Mouse (Mus musculus) layer of hippocampus, adult 8-10 months (tissue): ENCODE data around the gene Gpr45. TPM values are rescaled to one million over a fixed set of nuclear protein-coding genes. Genes with fewer than 3 reads are reported as not detected.
"Not testable (repeated sequence)": the region's sequence is repeated elsewhere in the genome, so short reads cannot be mapped to it uniquely, and the experiment has no call there.

Experiments
- DNase-seq, 2 experiments: peaks; one replicate each; pipeline ENCODE4 v3.0.0; 2022; ENCODE audit warnings: low spot score in 2 of 2
- total RNA-seq, 4 experiments: library from RNA; stranded (reverse); gene quantifications; 2 replicates each; pipeline ENCODE4 v1.2.4; 2022

Gene Gpr45
- 10 to 100 TPM; 19.2 to 30.2 (median 22.7) TPM for total RNA-seq

- DNase-seq: peak; percentile 53 to 66
Observed at GRCm38 (mm10) chr1:42952734-42953481, at the start of gene Gpr45. TSS of gene Gpr45 (plus strand) at chr1:42952872.

GRCm38 (mm10) chr1:42905148-42905547 lies 47.5 kb upstream of the Gpr45 start:
- no peak for DNase-seq

GRCm38 (mm10) chr1:42906696-42907095 lies 46.0 kb upstream of the Gpr45 start:
- peak; percentile 32 to 42 for DNase-seq

- no peak for DNase-seq
Observed at GRCm38 (mm10) chr1:42907153-42907552, 45.5 kb upstream of the Gpr45 start.

- DNase-seq: no peak
Observed at GRCm38 (mm10) chr1:42915062-42915461, 37.6 kb upstream of the Gpr45 start.

- DNase-seq: no peak
Observed at GRCm38 (mm10) chr1:42916719-42917118, 36.0 kb upstream of the Gpr45 start.

- DNase-seq: no peak
Observed at GRCm38 (mm10) chr1:42917908-42918307, 34.8 kb upstream of the Gpr45 start.

GRCm38 (mm10) chr1:42923924-42924323 lies 28.7 kb upstream of the Gpr45 start:
- DNase-seq: no peak

- no peak for DNase-seq
Observed at GRCm38 (mm10) chr1:42933613-42934012, 19.1 kb upstream of the Gpr45 start.

GRCm38 (mm10) chr1:42948486-42948885 lies 4.2 kb upstream of the Gpr45 start:
- DNase-seq: no peak

- peak in 1 of 2 experiments; percentile 29 for DNase-seq
Observed at GRCm38 (mm10) chr1:42953482-42953822, 780 bp downstream of the Gpr45 start.

- DNase-seq: no peak
Observed at GRCm38 (mm10) chr1:42956828-42957227, 4.2 kb downstream of the Gpr45 start.

GRCm38 (mm10) chr1:42983082-42983771 lies 30.6 kb downstream of the Gpr45 start:
- no peak for DNase-seq

- DNase-seq: no peak
Observed at GRCm38 (mm10) chr1:42984119-42984518, 31.4 kb downstream of the Gpr45 start.

GRCm38 (mm10) chr1:42988996-42989395 lies 36.3 kb downstream of the Gpr45 start:
- no peak for DNase-seq

- peak; percentile 21 for DNase-seq
Observed at GRCm38 (mm10) chr1:43006051-43006514, 53.4 kb downstream of the Gpr45 start.

- DNase-seq: no peak
Observed at GRCm38 (mm10) chr1:43006524-43006923, 53.9 kb downstream of the Gpr45 start.

- DNase-seq: no peak
Observed at GRCm38 (mm10) chr1:43010461-43010860, 57.8 kb downstream of the Gpr45 start.

- DNase-seq: not testable (repeated sequence)
Observed at GRCm38 (mm10) chr1:43015153-43015685, 62.5 kb downstream of the Gpr45 start.

- DNase-seq: no peak
Observed at GRCm38 (mm10) chr1:43036014-43036413, 83.3 kb downstream of the Gpr45 start.

- DNase-seq: no peak
Observed at GRCm38 (mm10) chr1:43042271-43042670, 89.6 kb downstream of the Gpr45 start.

- DNase-seq: no peak
Observed at GRCm38 (mm10) chr1:43045204-43045982, 92.7 kb downstream of the Gpr45 start.
